Mouse (Mus musculus) CD4-positive, CD25-positive, alpha-beta regulatory T cell, adult 9 weeks (primary cell): Measurements from ENCODE around the gene Plekha3. TPM values are rescaled to one million over a fixed set of nuclear protein-coding genes. Genes with fewer than 3 reads are reported as not detected.

Source experiments
- polyA plus RNA-seq: library from polyadenylated mRNA; unstranded; fragments of 100-300 nt; shearing (Covaris generic); gene quantifications from one replicate; pipeline ENCODE4 v1.2.1, GENCODE M21; 2017

Plekha3 gene
- polyA plus RNA-seq = 5.9 TPM

GRCm38 (mm10) chr2:76674725-76675427, at the start of gene Plekha3:
Plekha3 (plus strand) TSS chr2:76675281.

DNA sequence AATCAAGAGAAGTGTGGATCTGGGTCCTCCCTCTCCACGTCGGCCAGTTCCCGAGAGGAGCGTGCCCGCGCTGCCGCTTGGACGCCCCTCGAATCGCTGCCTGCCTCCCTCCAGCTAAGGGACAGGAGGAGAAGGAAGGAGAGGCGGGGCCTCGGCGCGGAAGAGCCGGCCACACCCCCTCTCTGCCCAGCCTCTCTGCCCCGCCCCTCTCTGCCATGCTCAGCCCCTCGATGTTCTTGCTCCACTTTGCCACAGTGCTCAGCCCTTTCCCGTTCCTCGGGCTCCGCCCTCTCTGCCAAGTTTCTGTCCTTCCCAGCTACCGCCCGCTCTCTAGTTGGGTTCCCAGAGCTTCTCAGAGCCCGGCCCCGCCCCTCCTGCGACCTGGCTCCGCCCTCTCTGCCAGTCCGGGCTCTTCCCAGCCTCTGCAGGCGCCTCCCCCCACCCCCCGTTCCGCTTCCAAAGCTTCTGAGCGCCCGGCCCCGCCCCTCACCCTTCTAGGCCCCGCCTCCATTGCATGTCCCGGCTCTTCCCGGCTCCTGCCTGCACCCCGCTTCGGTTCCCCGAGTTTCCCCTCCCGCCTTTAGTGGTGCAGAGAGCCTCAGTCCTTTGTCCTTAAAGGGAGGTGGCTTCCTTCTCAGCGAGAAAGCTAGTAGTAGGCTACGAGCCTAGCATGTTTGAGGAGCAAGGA, 27.1 kb upstream of the Plekha3 start, which contains the start of the genes Prkra and Pjvk:
Gene Prkra (minus strand): TSS at position 133 of the 688 bp plus-strand sequence.
Gene Pjvk (plus strand): TSS at position 594 of the 688 bp plus-strand sequence.

GRCm38 (mm10) chr2:76672966-76673392, 2.1 kb upstream of the Plekha3 start, which contains the start of gene Fkbp7:
Fkbp7 (minus strand) TSS chr2:76673116.

Other genes with a start within 250 kb of the Plekha3 start
- 8.5 TPM for gene Prkra, start 27.3 kb upstream of the Plekha3 start, polyA plus RNA-seq
- gene Pjvk, start 26.8 kb upstream of the Plekha3 start, polyA plus RNA-seq = not detected
- 4.4 TPM for gene Fkbp7, start 2.2 kb upstream of the Plekha3 start, polyA plus RNA-seq